Mouse (Mus musculus): ENCODE measurements around the gene Zswim4. TPM values are rescaled to one million over a fixed set of nuclear protein-coding genes. Genes with fewer than 3 reads are reported as not detected.
A peak's percentile ranks its signal among the peaks of the same experiment; 100 is the strongest.

Zswim4 gene
- polyA plus RNA-seq, 2 experiments: 0.74 to 1.9 TPM

DNA sequence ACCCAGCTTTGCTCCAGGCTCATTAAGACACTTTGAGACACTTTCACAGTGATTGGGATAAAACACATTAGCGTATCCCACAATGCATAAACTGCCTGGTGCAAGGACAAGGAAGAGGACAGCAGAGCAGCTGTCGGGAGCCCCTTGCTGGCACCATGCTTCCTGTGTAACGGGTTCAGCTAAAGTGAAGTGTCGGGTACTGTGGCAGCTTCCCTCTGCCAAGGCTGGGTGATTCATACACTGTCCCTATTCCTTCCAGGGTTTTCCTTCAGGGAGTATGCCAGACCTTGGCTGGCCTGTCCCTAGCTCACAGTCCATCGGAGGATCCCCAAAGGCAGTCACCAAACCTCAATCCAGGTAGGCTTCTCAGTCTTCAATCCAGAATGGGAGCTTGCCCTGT lies 66.8 kb downstream of the Zswim4 start:
- H3K27ac ChIP-seq: no peak overlapping the region
- H3K4me3 ChIP-seq (ENCODE audit: insufficient read depth in 1 of 2, low read depth in 2 of 2, low read length in 2 of 2): no peak overlapping the region
- no peak overlapping the region for H3K4me2 ChIP-seq (ENCODE audit: low read depth)
- H3K4me1 ChIP-seq (replicated peaks; ENCODE audit: control insufficient read depth in 2 of 2, insufficient read depth in 2 of 2, low read length in 1 of 2): no peaks in the 10 kb centered on the region; a peak in 1 of 4 replicates
- H3K36me3 ChIP-seq (replicated peaks; ENCODE audit: control insufficient read depth, insufficient read depth, low read depth): no peaks in the 10 kb centered on the region
- H3K9ac ChIP-seq (replicated peaks): no peak overlapping the region
- no peak for TF ChIP-seq CTCF (IDR thresholded peaks at IDR 0.05; ENCODE audit: low read depth)
- TF ChIP-seq EP300 (IDR thresholded peaks at IDR 0.05; ENCODE audit: low read depth): no peak
- no peak for ATAC-seq (ENCODE audit: insufficient read depth)
- no peaks in the 10 kb centered on the region for H3K27me3 ChIP-seq (ENCODE audit: control insufficient read depth, insufficient read depth, low read length)
- no peaks in the 10 kb centered on the region for H3K9me3 ChIP-seq (ENCODE audit: control insufficient read depth, low read length)
- 59% methylated on average over 5 of the region's 5 CpGs for WGBS (ENCODE audit: insufficient replicate concordance)
- DNase-seq (ENCODE audit: low read depth in 3 of 3, low spot score in 3 of 3): no peak

DNA sequence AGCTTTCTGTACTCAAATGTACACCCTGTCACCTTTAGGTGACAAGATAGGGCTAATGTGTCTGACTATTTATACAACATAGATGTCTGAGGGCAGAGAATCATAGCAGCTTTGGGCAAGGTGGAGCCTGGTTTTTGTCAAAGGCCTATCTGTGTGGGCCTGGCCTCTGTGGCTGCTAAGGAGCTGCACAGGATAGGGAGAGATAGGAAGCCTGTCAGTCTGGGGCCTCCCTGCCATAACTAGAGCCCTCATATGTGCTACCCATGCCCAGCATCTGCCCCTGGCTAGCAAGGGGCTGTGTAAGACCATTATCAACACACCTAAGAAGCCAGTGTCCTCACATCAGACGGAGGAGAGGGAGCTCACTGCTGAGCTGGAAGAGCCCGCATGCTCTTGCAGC lies 69.2 kb downstream of the Zswim4 start:
- H3K36me3 ChIP-seq (replicated peaks; ENCODE audit: control insufficient read depth, insufficient read depth, low read depth): no peaks in the 10 kb centered on the region
- DNase-seq (ENCODE audit: low read depth in 3 of 3, low spot score in 3 of 3): no peak
- H3K4me1 ChIP-seq (replicated peaks; ENCODE audit: control insufficient read depth in 2 of 2, insufficient read depth in 2 of 2, low read length in 1 of 2): no peaks in the 10 kb centered on the region; a peak in 1 of 4 replicates
- H3K4me2 ChIP-seq (ENCODE audit: low read depth): no peak overlapping the region
- 47% methylated on average over 2 of the region's 2 CpGs for WGBS (ENCODE audit: insufficient replicate concordance)
- H3K9ac ChIP-seq (replicated peaks): no peak overlapping the region
- no peaks in the 10 kb centered on the region for H3K27me3 ChIP-seq (ENCODE audit: control insufficient read depth, insufficient read depth, low read length)
- peak; percentile 62; the same call in 1 of the 2 replicates for ATAC-seq (ENCODE audit: insufficient read depth)
- no peaks in the 10 kb centered on the region for H3K9me3 ChIP-seq (ENCODE audit: control insufficient read depth, low read length)
- no peak overlapping the region for H3K27ac ChIP-seq
- H3K4me3 ChIP-seq (ENCODE audit: insufficient read depth in 1 of 2, low read depth in 2 of 2, low read length in 2 of 2): no peak overlapping the region
- TF ChIP-seq CTCF (IDR thresholded peaks at IDR 0.05; ENCODE audit: low read depth): no peak
- no peak for TF ChIP-seq EP300 (IDR thresholded peaks at IDR 0.05; ENCODE audit: low read depth)

MicroRNAs encoded within 50 kb of the gene (microRNA counts, 519-probe panel; counts per million panel counts)
- 69.9 counts per million for microRNA mmu-miR-181c
- microRNA mmu-miR-23a: 6,347 counts per million, percentile 54 among the panel's probes with 10 or more counts
- microRNA mmu-miR-27a: 6,668 counts per million, percentile 60 among the panel's probes with 10 or more counts

Small RNA genes within 50 kb of the gene (microRNA-seq; reads per million reads assigned to microRNA genes)
- gene Mir181c (1,484 reads per million, percentile 78 among the genes with 10 or more reads in this experiment), gene Mir181d (947 reads per million, percentile 72 among the genes with 10 or more reads in this experiment), gene Mir23a (15,255 reads per million, percentile 94 among the genes with 10 or more reads in this experiment), gene Mir24-2 (not detected), gene Mir27a (540 reads per million, percentile 67 among the genes with 10 or more reads in this experiment), gene Mir3074-2 (not detected)

Other genes starting within 250 kb of the Zswim4 start
- 32.5 and 34.5 TPM in 2 replicates for gene Samd1, start 239.4 kb downstream of the Zswim4 start, polyA plus RNA-seq (2012; rRNA removed)
- gene Samd1, start 239.4 kb downstream of the Zswim4 start, polyA plus RNA-seq (2014; fragmentation: Nextera tagmentation; extraction: Ambion mirVana): 9.1 and 9.3 TPM in 2 replicates
- gene 1700067K01Rik, start 235.6 kb downstream of the Zswim4 start, polyA plus RNA-seq (2012; rRNA removed): 0.41 and 0.65 TPM in 2 replicates
- gene 1700067K01Rik, start 235.6 kb downstream of the Zswim4 start, polyA plus RNA-seq (2014; fragmentation: Nextera tagmentation; extraction: Ambion mirVana): 0.41 and 0.49 TPM in 2 replicates
- gene 2210011C24Rik, start 224.9 kb downstream of the Zswim4 start, polyA plus RNA-seq (2012; rRNA removed): not detected in 2 replicates
- gene 2210011C24Rik, start 224.9 kb downstream of the Zswim4 start, polyA plus RNA-seq (2014; fragmentation: Nextera tagmentation; extraction: Ambion mirVana): not detected in 2 replicates
- gene Palm3, start 215.6 kb downstream of the Zswim4 start, polyA plus RNA-seq (2012; rRNA removed): 0.11 and 0.19 TPM in 2 replicates
- 0.09 TPM in 1 of 2 replicates, not detected in the other for gene Palm3, start 215.6 kb downstream of the Zswim4 start, polyA plus RNA-seq (2014; fragmentation: Nextera tagmentation; extraction: Ambion mirVana)
- gene Il27ra, start 194.5 kb downstream of the Zswim4 start, polyA plus RNA-seq (2012; rRNA removed): 0.56 and 0.70 TPM in 2 replicates
- 0.32 and 0.45 TPM in 2 replicates for gene Il27ra, start 194.5 kb downstream of the Zswim4 start, polyA plus RNA-seq (2014; fragmentation: Nextera tagmentation; extraction: Ambion mirVana)
- not detected in 2 replicates for gene Rln3, start 192.1 kb downstream of the Zswim4 start, polyA plus RNA-seq (2012; rRNA removed)
- not detected in 2 replicates for gene Rln3, start 192.1 kb downstream of the Zswim4 start, polyA plus RNA-seq (2014; fragmentation: Nextera tagmentation; extraction: Ambion mirVana)
- gene Gm10643, start 171.9 kb downstream of the Zswim4 start, polyA plus RNA-seq (2012; rRNA removed): 0.08 and 0.22 TPM in 2 replicates
- gene Gm10643, start 171.9 kb downstream of the Zswim4 start, polyA plus RNA-seq (2014; fragmentation: Nextera tagmentation; extraction: Ambion mirVana): 0.16 TPM in 1 of 2 replicates, not detected in the other
- gene Rfx1, start 170.2 kb downstream of the Zswim4 start, polyA plus RNA-seq (2012; rRNA removed): 4.6 and 5.0 TPM in 2 replicates
- gene Rfx1, start 170.2 kb downstream of the Zswim4 start, polyA plus RNA-seq (2014; fragmentation: Nextera tagmentation; extraction: Ambion mirVana): 1.5 and 2.6 TPM in 2 replicates
- 16.8 and 17.1 TPM in 2 replicates for gene Dcaf15, start 132.3 kb downstream of the Zswim4 start, polyA plus RNA-seq (2012; rRNA removed)
- 2.5 and 3.2 TPM in 2 replicates for gene Dcaf15, start 132.3 kb downstream of the Zswim4 start, polyA plus RNA-seq (2014; fragmentation: Nextera tagmentation; extraction: Ambion mirVana)
- 0.03 and 0.04 TPM in 2 replicates for gene Podnl1, start 111.1 kb downstream of the Zswim4 start, polyA plus RNA-seq (2012; rRNA removed)
- not detected in 2 replicates for gene Podnl1, start 111.1 kb downstream of the Zswim4 start, polyA plus RNA-seq (2014; fragmentation: Nextera tagmentation; extraction: Ambion mirVana)
- gene Cc2d1a, start 89.1 kb downstream of the Zswim4 start, polyA plus RNA-seq (2012; rRNA removed): 3.0 and 3.4 TPM in 2 replicates
- gene Cc2d1a, start 89.1 kb downstream of the Zswim4 start, polyA plus RNA-seq (2014; fragmentation: Nextera tagmentation; extraction: Ambion mirVana): 2.3 and 3.6 TPM in 2 replicates
- 0.15 and 0.19 TPM in 2 replicates for gene 4930432K21Rik, start 89.0 kb downstream of the Zswim4 start, polyA plus RNA-seq (2012; rRNA removed)
- 0.25 TPM in 1 of 2 replicates, not detected in the other for gene 4930432K21Rik, start 89.0 kb downstream of the Zswim4 start, polyA plus RNA-seq (2014; fragmentation: Nextera tagmentation; extraction: Ambion mirVana)
- gene Nanos3, start 51.8 kb downstream of the Zswim4 start, polyA plus RNA-seq (2012; rRNA removed): 0.12 TPM in 1 of 2 replicates, not detected in the other
- gene Nanos3, start 51.8 kb downstream of the Zswim4 start, polyA plus RNA-seq (2014; fragmentation: Nextera tagmentation; extraction: Ambion mirVana): not detected in 2 replicates
- 95.7 and 127 TPM in 2 replicates for gene D8Ertd738e, start 12.7 kb upstream of the Zswim4 start, polyA plus RNA-seq (2012; rRNA removed)
- 261 and 262 TPM in 2 replicates for gene D8Ertd738e, start 12.7 kb upstream of the Zswim4 start, polyA plus RNA-seq (2014; fragmentation: Nextera tagmentation; extraction: Ambion mirVana)
- 15.6 and 17.2 TPM in 2 replicates for gene Mri1, start 20.3 kb upstream of the Zswim4 start, polyA plus RNA-seq (2012; rRNA removed)
- gene Mri1, start 20.3 kb upstream of the Zswim4 start, polyA plus RNA-seq (2014; fragmentation: Nextera tagmentation; extraction: Ambion mirVana): 27.1 and 28.7 TPM in 2 replicates
- 3.6 and 5.5 TPM in 2 replicates for gene Ccdc130, start 33.3 kb upstream of the Zswim4 start, polyA plus RNA-seq (2012; rRNA removed)
- gene Ccdc130, start 33.3 kb upstream of the Zswim4 start, polyA plus RNA-seq (2014; fragmentation: Nextera tagmentation; extraction: Ambion mirVana): 5.0 and 7.1 TPM in 2 replicates
- 0.19 and 1.5 TPM in 2 replicates for gene Cacna1a, start 151.4 kb upstream of the Zswim4 start, polyA plus RNA-seq (2012; rRNA removed)
- gene Cacna1a, start 151.4 kb upstream of the Zswim4 start, polyA plus RNA-seq (2014; fragmentation: Nextera tagmentation; extraction: Ambion mirVana): 0.61 TPM in 2 replicates